Mouse (Mus musculus): Measurements from ENCODE around the gene Pld4.

- TF ChIP-seq CTCF (IDR thresholded peaks at IDR 0.05; ENCODE audit: low read depth, low read length) = no peak
- no peak for TF ChIP-seq POLR2A (IDR thresholded peaks at IDR 0.05; ENCODE audit: extremely low read depth, insufficient read depth, low read length)
Measured at GRCm38 (mm10) chr12:112739023-112739568, 21.4 kb upstream of the Pld4 start.

All from liver, adult 2 months (tissue).